Mouse (Mus musculus) urinary bladder, postnatal 14 days (tissue): ENCODE measurements at regions not wholly inside any gene's neighbourhood (a gene's known extent, or its start where the extent isn't known, plus 50 kb on each side); places are given as distances from the start of the nearest gene placed in this dataset.
A peak's percentile ranks its signal among the peaks of the same experiment; 100 is the strongest.

Experiments
- DNase-seq: peaks from one replicate; pipeline ENCODE4 v3.0.0; 2021; ENCODE audit warnings: low spot score

- no peak for DNase-seq
Observed at GRCm38 (mm10) chr5:75880088-75880684, 98.1 kb downstream of the Kdr start.

GRCm38 (mm10) chr5:75878361-75878760 lies 99.9 kb downstream of the Kdr start:
- no peak for DNase-seq

DNA sequence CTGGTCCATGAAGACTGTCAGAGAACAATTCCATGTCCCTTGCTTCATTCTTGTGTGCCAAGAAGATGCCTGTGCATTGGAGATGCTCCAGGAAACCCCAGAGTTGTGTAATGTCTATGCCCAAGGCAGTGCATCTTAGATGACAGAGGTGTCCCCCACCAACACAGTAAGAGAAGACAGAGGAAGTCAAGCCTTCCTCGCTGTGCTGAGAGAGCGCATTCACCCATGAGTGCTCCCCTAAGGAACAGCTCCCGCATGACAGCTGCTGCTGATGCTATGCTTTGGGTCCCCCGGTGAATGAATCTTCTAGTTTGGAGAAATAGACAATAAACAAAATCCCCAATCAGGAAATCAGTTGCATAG lies 100.7 kb downstream of the Kdr start:
- DNase-seq: no peak

DNA sequence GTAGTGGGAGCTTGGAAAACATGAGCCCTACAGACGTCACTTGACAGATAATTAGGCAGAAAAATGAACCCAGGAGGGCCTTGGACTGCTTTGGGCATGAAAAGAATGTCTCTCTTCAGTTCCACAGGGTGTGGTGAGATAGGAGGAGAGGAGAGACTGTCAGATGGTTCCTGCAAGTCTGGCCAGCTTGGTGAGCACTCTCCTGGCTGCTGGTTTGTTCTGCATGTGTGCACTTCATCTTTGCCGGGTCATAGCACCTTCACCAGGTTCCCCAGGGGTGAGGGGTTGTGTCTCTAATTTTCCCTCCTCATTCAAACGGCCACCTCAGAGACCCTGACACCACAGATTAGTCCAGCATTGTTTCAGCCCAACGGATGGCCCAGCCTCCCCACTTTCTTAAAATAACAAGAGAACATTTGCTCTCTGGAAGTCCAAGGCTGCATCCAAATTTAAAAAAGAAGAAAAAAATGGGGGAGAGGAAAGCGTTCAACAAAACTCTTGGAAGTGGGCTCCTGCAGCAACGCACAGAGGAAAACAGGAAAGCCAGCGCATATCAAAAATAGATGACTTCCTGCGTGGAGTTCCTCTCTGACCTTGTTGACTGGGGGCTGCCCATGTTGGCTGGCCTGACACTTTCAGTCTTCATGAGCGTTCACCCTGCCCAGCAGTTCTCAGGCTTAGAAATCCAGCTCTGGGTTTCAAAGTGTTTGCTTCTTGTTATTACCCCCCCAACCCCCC lies 101.2 kb downstream of the Kdr start:
- DNase-seq: no peak

DNA sequence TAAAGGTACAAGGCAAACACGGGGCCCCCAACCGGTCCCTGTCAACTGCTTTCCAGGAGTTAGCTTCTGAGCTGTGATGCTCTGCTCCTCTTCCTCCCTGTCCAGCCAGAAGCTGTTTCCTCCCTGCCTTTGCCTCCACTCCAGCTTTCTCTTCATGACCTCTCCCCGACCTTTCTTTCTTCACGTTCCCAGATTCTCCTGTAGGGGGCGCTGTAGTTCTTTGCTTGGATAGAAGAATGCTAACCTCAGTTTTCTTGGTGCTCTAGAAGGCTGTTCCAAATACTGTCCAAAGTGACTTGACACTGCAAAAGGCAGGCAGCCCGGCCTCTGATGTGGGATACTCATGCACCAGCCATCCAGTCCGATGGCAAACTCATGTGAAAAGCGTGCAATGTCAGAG lies 107.1 kb downstream of the Kdr start:
- DNase-seq: peak; percentile 78

GRCm38 (mm10) chr5:75870666-75871065 lies 107.6 kb downstream of the Kdr start:
- no peak for DNase-seq

GRCm38 (mm10) chr5:75869535-75869934 lies 108.7 kb downstream of the Kdr start:
- no peak for DNase-seq

GRCm38 (mm10) chr5:75865096-75865495 lies 113.2 kb downstream of the Kdr start:
- no peak for DNase-seq

DNA sequence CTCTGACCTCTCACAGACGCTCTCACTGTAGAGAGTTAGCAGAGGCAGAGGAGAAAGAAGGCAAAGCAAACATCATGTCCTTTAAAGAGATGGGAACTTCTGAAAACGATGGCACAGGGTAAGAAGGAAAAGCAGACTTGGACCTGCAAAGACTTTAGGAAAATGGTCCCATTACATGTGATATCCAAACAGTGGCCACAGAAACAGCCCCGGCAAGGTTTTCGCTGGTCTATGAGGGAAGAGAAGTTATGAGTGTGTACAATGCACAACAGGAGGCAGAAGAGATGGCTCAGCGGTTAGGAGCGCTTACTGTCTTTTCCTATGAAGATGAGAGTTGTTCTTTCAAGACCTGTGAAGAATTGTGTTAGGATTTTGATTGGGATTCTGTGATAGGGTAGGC lies 114.9 kb downstream of the Kdr start:
- no peak for DNase-seq

GRCm38 (mm10) chr5:75862630-75862991 lies 115.6 kb downstream of the Kdr start:
- DNase-seq: peak; percentile 55

DNA sequence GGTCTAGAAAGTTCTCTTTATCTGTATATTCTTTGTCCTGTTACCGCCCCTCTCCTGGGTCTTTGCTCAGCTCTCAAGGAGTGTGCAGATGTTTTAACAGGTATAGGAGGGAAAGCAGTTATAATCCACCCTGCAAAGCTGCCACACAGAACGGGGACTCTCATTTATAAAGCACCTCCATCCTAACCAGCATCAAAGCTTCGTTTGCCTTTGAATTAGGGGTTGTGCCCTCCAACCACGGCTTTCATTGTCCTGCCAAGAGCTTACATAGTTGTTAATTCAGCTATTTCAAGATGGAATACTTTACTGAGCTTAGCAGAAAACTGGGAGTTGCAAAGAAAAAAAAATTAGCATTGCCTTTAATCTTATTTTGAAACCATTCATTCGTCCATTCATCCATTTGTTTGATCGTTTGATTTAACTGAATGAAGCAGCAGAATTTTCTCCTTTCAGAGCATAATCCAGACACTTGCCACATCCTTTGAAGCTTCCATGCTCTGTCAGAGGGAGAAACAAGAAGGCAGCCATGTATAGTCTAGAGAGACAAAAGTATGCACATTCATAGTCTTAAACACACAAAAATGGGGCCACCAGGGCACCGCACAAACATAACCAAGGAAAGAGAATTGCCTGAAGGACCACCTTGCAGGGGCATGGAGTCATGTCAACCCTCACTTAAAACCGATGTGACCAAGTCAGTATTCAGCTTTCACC lies 116.2 kb downstream of the Kdr start:
- no peak for DNase-seq

- DNase-seq: no peak
Observed at GRCm38 (mm10) chr5:75859316-75859836, 118.9 kb downstream of the Kdr start.

GRCm38 (mm10) chr5:75850855-75851254 lies 127.4 kb downstream of the Kdr start:
- DNase-seq: no peak

DNA sequence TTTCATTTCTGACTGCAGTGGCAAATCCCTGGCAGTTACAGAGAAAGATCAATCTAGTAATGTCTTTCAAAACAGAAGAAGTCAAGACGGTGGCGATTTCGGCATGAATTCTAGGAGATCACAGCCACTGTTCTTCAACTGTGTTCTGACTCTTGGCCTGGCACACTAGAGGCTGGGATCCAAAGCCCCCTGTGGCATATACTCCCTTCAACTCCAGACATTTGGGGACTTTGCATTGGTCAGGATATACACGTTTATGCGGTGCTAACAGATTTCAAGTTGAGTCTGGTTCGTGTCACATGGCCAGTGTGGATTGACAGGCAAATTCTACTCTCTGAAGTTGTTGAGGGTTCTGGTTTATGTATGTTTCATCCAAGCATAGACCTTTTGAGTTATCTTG lies 130.3 kb downstream of the Kdr start:
- no peak for DNase-seq

- DNase-seq: no peak
Observed at GRCm38 (mm10) chr5:75847341-75847740, 130.9 kb downstream of the Kdr start.

DNA sequence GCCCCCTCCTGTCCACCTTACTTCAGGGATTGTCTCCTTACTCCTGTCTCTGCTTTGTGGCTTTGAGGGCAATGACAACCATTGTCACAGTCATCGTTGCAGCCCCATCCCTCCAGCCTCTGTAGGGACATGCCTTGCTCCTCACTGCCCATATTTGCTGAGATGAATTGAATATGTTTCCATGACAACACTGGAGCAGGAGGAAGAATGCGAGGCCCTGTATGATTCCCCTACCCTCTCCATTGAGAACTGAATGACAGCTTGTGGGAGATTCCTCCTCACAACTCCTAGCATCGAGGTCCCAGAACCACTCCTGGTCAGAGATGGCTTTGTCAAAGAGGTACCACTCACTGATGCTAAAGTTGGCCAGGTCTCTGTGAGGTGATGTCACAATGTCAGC lies 132.2 kb downstream of the Kdr start:
- no peak for DNase-seq

DNA sequence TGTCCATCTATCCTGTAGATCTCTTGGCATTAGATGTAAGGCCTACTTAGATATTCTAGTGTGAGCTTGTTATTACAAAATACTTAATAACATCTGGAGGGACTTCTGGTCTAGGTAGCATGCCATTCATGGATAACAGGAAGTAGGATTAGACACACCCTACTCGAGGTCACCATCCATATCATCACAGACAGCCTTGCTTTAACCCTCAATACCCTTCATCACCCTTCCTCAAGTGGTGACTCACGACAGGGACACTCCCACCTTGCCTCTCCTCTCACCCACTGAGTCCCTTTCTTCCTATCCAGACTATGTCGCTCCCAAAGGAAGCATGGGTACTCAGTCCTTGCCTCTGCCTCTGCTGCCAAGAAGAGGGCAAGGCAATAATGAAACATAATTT lies 134.5 kb downstream of the Kdr start:
- no peak for DNase-seq

GRCm38 (mm10) chr5:75840421-75840820 lies 137.8 kb downstream of the Kdr start:
- no peak for DNase-seq

- DNase-seq: peak; percentile 14
Observed at GRCm38 (mm10) chr5:75835556-75835961, 142.7 kb downstream of the Kdr start.

DNA sequence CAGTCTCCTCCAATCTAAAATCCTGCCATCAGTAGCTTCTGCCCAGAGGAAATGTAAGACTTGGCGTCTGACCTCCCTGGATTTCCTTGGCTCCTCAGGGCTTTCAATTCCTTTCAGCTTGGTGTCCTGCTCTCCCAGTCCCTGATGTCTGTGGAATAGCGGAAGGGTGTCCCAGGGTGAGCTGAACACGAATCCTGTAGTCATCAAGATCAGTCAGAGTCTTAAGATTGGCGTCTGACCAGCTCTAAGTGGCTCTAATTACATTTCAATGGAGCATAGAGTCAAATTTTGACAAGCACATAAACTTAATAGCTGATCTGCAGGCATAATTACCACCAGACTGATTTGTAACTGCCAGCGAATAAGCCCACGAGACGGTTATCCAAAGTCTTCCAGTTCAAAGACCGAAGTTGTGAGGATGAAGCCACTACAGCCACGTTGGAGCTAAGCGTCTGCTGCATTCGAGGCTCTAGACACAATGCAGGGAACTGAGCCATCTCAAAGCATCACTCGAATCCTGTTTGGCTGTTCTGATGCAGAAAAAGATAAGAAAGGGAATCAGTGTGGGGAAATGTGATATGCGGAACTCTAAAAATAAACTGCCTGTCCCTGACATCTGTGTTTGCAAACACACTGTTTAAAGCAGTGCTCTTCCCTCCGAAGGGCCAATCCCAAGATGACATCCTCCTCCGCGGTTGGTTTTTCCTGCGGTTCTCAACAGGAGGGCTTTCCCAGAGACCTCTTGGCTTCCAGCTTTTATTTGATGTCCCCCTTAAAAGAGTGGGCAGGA lies 143.3 kb downstream of the Kdr start:
- DNase-seq: no peak

GRCm38 (mm10) chr5:75832341-75832740 lies 145.9 kb downstream of the Kdr start:
- DNase-seq: peak; percentile 26

GRCm38 (mm10) chr5:75829850-75830625 lies 148.2 kb downstream of the Kdr start:
- peak; percentile 18 for DNase-seq
